Mouse (Mus musculus) bone marrow, adult 2 months (tissue): ENCODE results near the gene Camta1.

Experiments used
- CTCF ChIP-seq: fragments of 200-500 bp; IDR thresholded peaks from 2 replicates; pipeline ENCODE4 v1.5.1; 2011; ENCODE audit warnings: low read length, control low read depth; ENCODE audit not compliant: control insufficient read depth, insufficient read depth
- POLR2A ChIP-seq: fragments of 200-500 bp; IDR thresholded peaks from 2 replicates; pipeline ENCODE4 v1.6.1; 2011; ENCODE audit warnings: low read depth, mild to moderate bottlenecking, control low read depth, low read length, borderline replicate concordance; ENCODE audit not compliant: control insufficient read depth

- TF ChIP-seq POLR2A: no peak
- no peak for TF ChIP-seq CTCF
Observed at GRCm38 (mm10) chr4:151833940-151834449, 27.7 kb downstream of the Camta1 start.
